Mouse (Mus musculus) gastrocnemius, postnatal 4 days (tissue): ENCODE results near the gene Dnlz. TPM values are rescaled to one million over a fixed set of nuclear protein-coding genes. Genes with fewer than 3 reads are reported as not detected.
"Not testable (repeated sequence)": the region's sequence is repeated elsewhere in the genome, so short reads cannot be mapped to it uniquely, and the experiment has no call there.

Source experiments
- DNase-seq, 2 experiments: peaks; one replicate each; pipeline ENCODE4 v3.0.0; 2021 to 2022; ENCODE audit warnings: low spot score in 2 of 2, mixed read lengths in 2 of 2
- long read RNA-seq, 2 experiments: library from polyadenylated mRNA; stranded (forward); transcript quantifications; one replicate each; pipeline ENCODE4 v2.0.0; 2021
- total RNA-seq, 2 experiments: library from RNA; stranded (reverse); gene quantifications; 2 replicates each; pipeline ENCODE4 v1.2.3; 2021

Gene Dnlz
- 10 to 100 TPM; 18.5 to 21.0 TPM for total RNA-seq
- long read RNA-seq, experiment 1, transcript Dnlz-201 (3 exons, 2,916 nt), result major isoform, 40 of 80 reads
- long read RNA-seq, experiment 1, transcript Dnlz-202 (2 exons, 2,766 nt), result minor isoform, 23 of 80 reads
- long read RNA-seq, experiment 1, partial matches to known transcripts, result 1 of 80 reads
- long read RNA-seq, experiment 1, other reads (novel, unspliced or antisense), result 16 of 80 reads
- long read RNA-seq, experiment 2, transcript Dnlz-201 (3 exons, 2,916 nt), result major isoform, 39 of 98 reads
- long read RNA-seq, experiment 2, transcript Dnlz-202 (2 exons, 2,766 nt), result minor isoform, 29 of 98 reads
- long read RNA-seq, experiment 2, partial matches to known transcripts, result 13 of 98 reads
- long read RNA-seq, experiment 2, other reads (novel, unspliced or antisense), result 17 of 98 reads

DNA sequence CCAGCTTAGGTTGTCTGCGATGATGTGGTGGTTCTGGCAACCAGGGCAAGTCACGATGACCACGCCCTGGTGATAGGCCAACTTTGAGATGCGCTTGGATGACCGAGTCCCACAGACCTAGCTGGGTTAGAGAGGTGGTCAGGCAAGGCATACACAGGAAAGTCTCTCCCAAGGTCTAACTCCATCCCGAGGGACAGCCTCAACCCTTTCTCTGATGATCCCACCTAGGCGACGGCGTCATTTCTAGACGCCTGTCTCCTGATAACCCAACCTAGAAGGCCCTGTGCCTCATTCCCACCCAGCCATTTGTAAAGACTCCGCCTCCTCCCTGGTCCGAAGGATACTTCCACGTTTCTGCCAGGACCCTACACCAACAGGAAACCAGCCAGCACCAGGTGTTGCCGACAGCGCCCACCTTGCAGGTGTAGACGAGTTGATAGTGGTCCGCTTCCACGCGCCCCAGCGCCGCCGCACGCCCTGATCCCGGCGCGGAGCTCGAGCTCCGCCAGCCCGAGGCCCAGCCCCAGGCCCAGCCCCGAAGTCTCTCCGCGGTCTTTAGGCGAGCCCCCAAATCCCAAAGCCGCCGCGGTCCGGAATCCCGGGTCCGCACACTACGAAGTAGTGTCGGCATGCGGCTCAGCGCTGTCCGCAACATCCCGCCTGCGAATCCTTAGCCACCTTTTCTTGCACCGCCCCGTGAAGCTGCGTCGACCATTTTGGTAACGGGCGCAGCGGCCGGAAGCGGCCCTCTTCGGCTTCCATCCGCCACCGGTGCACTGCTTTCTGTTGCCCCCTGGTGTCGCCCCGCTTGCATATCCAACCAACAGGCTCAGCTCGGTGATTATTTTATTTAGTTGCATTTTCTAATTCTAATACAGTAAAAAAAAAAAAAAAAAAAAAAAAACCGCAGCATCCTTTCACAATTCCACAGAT, at the start of gene Dnlz:
Dnlz (minus strand) TSS at position 753 of the 933 bp plus-strand sequence.
- DNase-seq, result peak; percentile 92 to 94

DNA sequence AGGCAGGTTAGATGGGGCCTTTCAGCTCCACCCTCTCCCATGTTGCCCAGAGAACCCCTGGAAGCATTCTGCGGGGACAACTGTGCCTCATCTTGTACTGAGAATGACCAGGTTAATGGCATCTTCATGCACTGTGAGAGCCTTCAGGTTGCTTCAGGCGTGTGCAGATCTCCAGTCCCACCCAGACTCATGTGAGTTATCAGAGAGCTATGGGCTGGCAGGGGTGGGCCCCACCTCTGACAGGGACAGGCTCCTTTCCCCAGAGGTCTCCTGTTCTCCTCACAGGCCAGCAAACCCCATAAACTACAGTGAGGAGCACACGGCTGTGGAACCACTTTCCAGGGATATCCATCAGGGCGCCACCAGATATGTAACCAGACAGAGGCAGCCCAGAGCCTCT, 49.1 kb upstream of the Dnlz start:
- no peak for DNase-seq

DNA sequence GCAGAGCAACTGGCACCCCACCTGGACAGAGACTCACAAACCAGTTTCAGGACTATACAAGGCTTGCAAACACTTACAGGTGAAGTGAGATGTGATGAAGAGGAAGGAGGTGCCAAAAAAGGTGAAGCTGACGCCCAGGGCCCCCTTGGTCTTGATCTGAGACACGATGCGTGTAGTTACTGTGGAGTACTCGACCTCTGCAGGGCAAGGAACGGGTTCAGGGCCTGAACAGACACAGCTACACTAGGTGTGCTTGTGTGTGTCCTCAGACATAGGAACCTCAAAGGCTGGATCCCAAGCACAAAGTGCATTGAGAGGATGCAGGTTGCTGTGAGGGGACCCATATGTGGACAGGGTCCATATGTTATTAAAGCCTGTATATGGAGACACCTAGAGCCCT, 48.4 kb upstream of the Dnlz start:
- DNase-seq, result no peak

DNA sequence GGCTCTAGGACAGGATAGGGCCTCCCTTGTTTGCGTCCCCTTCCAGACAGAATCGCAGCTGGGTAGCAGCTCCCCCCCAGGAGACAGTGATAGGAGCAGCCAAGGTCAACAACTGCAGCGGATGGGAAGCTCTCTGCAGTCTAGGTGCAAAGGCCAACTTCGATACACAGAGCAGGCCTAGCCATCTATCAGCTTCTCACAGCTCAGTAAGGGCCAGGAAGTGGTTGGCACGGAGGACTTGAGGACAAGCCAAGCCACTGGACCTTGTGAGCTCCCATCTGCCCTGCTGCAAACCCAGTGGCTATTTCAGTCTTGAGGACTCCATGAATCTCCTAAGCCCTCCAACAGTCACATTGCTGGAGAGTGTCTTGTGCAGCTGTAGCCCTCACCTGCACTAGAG, 47.7 kb upstream of the Dnlz start:
- DNase-seq, result no peak

DNA sequence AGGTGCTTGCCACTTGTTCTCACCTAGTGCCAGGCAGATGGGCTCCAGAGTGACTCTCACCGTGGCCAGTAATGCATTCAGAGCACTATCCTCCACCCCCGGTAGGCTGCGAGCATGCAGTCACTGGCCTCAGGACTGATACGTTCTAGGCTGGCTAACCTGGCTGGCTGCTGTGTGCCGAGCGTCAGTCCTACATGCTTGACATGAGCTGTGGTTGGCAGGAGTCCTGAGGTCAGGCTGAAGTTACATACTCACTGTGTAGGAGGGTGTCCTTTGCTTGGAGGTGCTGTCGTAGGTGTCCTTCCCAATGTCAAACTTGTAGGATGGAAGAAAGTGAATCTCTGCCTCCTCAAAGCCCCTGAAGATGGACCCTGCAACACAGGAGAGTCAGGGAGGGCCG, 47.1 kb upstream of the Dnlz start:
- no peak for DNase-seq

DNA sequence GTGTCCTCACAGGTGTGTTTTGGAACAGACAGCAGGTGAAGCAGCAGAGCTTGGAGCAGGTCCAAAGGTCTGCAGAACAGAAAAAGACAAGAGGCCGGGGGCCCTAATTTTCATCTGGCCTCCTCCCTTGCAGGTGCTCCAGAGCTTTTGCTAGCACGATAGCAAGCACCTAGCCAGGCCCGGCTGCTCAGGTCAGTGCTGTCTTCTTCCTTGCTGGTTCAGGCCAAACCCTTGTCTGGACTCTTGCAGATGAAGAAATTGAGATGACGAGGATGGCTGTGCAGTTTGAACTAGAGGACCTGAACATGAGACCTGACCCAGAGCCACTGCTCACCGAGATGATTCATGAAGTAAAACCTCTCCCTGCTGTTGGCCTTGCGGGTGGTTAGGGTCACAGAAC, 39.7 kb upstream of the Dnlz start:
- no peak for DNase-seq

DNA sequence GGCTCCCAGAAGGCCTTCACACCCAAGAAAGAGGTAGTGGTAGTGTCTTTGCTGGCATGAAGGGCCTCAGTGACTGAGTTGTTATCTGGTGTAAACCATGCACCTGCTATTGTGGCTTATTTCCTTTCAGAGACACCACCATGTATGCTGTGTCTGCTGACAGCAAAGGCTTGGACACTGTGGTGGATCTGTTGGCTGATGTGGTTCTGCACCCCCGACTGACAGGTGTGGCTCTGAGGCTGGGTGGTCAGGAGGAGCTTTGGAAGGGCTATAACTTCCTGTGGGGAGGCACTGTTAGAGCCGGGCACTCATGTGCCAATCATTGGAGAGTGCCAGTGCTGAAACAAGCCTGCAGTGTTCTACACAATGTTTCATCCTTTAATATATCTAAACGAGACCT, 39.0 kb upstream of the Dnlz start:
- DNase-seq, result no peak

DNA sequence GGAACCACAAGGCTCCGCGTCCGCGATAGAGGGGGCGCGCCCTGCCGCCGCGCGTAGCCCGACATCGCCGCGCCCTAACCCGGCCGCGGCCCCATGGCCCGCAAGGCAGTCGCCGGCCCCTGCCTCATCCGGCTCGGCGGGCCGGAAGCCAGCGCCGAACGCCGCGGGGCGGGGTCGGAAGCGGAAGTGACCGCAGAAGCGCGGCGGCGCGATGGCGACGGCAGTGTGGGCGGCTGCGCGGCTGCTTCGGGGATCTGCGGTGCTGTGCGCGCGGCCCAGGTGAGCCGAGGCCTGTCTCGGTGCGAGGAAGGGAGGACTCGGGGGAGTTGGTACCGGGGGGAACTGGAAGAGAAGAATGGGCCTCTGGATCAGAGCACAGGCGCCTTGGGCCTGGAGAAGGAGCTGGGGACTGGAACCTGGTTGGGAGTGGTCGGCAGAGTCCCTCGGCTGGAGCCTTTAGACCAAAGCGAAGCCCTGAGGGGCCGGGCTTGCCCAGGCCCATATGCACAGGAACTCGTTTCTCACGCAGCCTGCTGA, 37.3 kb upstream of the Dnlz start, which contains the start of the genes Entr1 and Pmpca:
Entr1 (minus strand) TSS at position 163 of the 537 bp plus-strand sequence.
Pmpca (plus strand) TSS at position 186 of the 537 bp plus-strand sequence.
- DNase-seq, result peak; percentile 79 to 88

DNA sequence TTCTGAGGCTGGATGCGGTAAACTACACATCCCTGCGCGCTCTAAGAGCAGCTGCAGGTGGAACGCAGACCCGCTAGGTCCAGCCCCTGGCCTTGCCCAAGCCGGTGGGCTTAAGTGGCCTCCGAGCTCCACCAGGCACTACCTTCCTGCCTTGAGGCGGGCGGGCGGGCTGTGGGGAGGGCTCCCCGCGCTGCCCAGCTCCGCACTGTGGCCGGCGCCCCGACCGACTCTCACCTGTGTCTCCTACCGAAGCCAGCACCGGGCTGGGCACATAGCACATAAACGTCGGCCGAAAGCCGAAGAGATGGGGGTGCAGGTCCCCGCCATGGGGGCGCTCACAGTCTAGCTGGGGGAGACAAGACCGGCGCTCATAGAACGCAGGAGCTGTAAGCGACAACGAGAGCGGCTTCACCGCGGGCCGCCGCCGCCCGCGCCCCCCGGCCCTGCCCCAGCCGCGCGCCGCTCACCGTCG, 36.8 kb upstream of the Dnlz start:
- DNase-seq, result peak in 1 of 2 experiments; percentile 31

DNA sequence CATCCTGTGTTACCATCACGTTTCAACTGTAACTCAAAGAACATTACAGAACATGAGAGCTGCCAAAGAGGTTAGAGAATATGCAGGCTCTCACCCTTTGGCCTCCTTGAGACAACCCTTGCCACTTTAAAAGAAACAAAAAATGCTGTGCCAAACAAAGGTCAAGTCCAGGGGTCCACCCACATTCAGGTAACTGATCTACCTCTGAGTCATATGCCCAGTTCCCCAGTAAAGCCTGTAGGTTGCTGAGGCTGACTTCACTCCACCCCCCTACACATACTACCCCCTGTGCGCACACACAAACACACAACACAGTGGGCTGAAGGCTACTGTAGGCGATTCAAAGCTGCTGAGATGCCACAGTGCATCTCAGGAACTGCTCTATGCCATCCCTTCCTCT, 35.8 kb upstream of the Dnlz start:
- DNase-seq, result no peak

DNA sequence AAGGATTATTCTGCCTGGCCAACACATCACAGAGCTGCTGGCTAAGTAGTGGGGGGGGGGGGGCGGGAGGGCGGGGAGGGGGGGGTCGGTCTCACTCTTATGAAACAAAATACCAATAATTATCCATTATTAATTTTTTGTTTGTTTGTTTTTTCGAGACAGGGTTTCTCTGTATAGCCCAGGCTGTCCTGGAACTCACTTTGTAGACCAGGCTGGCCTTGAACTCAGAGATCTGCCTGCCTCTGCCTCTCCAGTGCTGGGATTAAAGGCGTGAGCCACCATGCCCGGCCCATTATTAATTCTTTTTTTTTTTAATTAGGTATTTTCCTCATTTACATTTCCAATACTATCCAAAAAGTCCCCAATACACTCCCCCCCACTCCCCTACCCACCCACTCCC, 29.0 kb upstream of the Dnlz start:
- not testable (repeated sequence) for DNase-seq

DNA sequence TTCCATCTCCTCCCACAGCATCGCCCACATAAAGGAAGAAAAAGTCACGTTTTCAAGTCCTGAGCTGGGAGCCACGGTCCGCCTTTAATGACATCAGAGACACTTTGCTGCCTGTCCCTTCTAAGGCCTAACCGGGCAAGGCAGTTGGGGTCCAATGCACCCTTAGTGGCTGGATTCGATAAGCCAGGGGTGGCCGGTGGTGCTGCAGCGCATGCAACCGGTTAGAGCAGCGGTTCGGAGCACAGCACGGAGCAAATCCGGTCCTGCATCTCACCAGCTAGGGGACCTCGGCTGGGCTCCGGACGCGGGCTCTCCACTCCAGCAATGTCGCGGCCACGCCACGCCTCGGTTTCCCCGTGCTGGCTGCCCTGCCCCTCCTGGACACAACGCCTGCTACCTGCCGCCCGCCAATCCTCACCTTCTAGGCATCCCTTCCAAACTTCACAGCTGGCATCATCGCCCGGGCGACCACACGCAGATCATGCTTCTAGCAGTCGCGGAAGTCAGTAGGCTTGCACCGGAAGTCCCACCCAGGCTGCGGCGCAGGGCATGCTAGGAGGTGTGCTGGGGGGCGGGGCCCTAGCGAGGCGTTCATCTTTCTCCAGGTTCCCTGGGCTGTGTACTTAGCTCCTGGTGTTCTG, 28.3 kb upstream of the Dnlz start, which contains the start of gene Snapc4:
Snapc4 (minus strand) TSS at position 523 of the 641 bp plus-strand sequence.
- peak; percentile 69 to 83 for DNase-seq

DNA sequence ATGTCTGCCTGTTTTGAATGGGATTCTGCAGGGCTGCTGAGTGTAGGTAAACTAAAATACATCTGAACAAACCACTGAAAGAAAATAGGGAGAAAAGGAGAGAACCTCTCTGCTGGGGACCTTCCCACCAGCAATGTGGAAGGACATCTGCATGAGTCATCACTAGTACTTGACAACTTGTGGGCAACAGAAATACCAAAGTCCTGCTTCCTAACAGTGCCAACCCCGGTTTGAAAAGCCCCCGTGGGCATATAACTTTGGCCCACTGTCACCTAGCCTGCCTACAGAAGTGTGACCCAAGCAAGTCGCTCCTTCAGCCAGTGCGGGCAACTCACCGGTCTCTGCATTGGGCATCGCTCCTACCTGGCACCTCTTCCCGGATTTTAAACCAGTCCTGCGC, 20.5 kb upstream of the Dnlz start:
- no peak for DNase-seq

DNA sequence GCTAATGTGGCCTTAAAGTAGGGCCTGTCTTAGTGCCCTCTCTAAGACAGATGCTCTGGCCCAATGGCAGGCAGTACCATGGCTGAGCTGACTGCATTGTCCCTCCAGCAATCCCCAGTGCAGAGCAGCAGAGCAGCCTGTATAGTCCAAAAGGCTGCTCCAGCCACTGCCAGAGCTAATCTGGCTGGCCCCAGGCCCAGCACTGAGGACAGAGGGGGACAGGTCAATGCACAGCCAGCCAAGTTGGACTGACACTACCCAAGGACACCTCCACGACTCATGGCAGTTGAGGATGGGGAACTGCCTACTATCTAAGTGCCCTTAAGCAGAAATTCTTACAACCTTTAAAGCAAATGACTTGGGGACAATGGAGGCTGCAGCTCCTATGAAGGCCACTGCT, 16.7 kb upstream of the Dnlz start:
- no peak for DNase-seq

DNA sequence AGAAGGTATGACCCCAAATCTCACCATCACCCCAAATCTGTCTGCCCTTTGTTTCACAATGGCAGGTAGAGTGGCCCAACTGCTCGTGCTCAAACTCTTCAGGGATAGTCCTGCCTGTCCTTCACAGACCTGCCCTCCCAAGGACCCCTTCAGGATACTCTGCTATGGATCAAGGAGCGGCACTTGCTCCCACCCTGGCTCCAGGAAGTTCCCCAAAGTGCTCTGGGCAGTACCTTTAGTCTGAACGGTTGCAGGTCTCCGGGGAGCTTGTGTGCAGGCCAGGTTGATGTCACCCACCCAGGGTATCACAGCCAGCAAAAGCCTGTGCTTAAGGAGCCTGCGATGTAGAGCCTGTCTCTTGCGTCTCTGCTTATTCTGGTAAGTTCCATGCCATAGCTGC, 16.0 kb upstream of the Dnlz start:
- no peak for DNase-seq

DNA sequence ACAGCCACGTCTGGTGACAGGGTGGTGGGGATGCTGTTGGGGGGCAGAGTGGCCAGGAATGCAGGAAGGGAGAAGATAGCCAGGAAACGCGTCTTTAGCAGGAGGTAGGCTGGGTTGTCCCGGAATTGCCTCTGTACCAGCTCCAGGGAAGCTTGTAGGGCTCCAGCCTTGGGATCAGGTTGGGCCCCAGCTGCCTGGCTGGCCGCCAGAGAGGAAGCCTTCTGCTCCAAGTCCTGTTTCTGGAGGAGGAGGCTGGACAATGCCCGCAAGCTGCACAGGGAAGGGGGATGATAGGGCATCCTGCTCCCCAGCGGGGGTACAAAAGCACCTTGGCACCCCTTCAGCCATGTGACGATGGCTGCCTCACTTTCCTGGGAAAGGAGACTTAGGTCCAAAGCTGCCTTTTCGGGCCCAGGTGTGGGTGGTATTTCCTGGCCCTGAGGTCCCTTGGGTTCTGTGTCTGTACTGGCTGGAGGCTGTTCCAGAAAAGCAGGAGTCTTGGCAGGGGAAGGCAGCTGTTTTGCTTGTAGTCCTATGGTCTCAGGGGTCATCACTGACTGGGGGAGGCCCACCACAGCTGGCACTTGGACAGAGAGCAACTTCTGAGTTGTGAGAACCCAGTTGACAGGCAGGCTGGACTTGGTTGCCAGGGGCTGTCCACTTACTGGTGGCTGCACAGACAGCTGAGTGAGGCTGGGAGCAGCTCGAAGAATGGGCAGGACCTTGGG, 13.0 kb upstream of the Dnlz start:
- peak; percentile 77 to 88 for DNase-seq

DNA sequence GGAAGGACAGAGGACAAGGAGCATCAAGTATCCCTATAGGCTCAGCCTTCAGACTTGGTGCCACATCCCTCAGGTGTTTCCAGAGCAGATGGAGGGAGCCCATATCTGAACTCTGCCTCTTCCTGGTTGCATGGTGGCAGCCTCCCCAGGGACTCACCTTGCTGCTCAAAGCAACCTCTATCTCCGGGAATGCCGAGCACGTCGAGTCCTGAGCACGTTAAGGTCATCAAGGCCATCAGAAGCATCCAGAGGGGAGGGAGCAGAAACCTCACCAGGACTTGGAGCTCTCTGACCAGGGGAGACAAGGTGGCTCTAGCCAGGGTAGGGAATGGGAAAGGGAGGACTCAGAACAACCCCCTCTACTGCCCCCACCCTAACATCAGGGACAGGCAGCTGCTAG, 11.6 kb upstream of the Dnlz start:
- DNase-seq, result no peak

DNA sequence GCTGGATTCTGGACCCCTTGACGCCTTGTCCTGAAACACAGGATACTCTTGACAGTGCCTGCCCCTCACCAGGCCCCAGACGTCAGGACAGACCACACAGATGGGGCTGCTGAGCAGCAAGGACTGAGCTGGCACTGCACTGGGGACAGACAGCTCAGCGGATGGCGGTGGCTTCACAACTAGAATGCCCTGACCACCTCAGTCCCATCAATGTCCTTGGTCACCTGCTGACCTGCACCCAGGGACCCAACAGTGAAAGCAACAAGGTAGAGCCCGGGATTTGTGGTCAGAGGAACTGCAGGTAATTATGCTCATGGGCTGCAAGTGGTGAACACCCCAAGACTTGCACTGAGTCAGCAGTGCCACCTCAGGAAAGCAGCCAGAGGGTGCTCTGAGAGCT, 11.1 kb upstream of the Dnlz start:
- DNase-seq, result no peak

DNA sequence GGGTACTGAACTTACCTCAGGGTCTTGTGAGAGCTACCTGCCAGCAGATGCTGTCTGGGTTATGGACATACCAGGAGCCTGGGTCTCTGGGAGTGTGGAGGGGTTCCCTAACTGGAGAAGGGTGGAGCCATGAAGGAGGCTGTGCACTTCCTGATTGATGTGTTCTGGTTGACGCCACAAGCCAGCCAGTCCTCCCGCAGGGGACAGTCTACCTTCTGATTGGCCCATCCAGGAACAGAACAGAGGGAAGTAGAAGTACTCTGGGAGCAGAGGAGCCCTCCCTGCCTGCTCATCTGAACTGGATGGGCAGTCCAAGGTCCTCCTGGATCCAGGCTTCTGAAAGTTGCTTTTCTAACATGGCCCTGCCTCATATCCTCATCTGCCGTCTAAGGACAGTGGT, 8.9 kb upstream of the Dnlz start, which contains the start of gene Card9:
Card9 (minus strand) TSS at position 147 of the 400 bp plus-strand sequence.
- DNase-seq, result no peak

DNA sequence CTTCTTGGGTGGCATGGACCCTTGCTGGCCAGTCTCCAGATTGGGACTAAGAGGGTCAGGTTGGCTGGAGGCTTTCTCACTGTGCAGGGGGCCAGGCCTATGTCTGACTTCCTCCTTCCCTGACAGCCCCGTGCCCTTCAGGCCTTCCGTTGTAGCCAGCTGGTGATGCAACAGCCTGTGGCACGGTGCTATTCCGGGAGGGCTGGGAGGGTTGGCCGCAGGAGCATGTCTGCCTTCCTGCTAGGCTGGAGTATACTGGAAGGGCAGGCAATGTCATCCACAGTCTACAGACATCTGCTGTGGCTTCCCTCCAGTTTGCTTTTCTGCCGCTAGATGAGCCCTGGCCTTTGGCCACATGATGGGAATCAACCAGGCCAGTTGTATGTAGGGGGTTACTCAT, 8.1 kb upstream of the Dnlz start:
- peak in 1 of 2 experiments; percentile 58 for DNase-seq
